Mouse (Mus musculus) left cerebral cortex, postnatal 10 days (tissue): ENCODE data around the gene Mrpl50. TPM values are rescaled to one million over a fixed set of nuclear protein-coding genes. Genes with fewer than 3 reads are reported as not detected.

Source experiments
- DNase-seq, 2 experiments: peaks; one replicate each; pipeline ENCODE4 v3.0.0; 2021 to 2022; ENCODE audit warnings: low spot score in 2 of 2, mixed read lengths in 1 of 2; ENCODE audit errors: extremely low spot score in 1 of 2
- intact Hi-C: fragments of 180-260 bp; cut with DNase I; formaldehyde crosslinking; loops from one replicate; pipeline ENCODE4 v1.15.1; 2025
- total RNA-seq, 2 experiments: library from RNA; stranded (reverse); gene quantifications; 2 replicates each; pipeline ENCODE4 v1.2.3; 2021

Gene Mrpl50
- 10 to 100 TPM; 33.3 to 34.1 TPM for total RNA-seq

- intact Hi-C loops = loop anchor here (5.0 kb wide), 1 partner anchor 107 kb away; no protein-coding TSS in a partner anchor
- peak; percentile 95 to 98 for DNase-seq
These were observed at the start of gene Mrpl50, which contains the start of gene Zfp189 for GRCm38 (mm10) chr4:49520572-49521340. Mrpl50 (minus strand) TSS chr4:49521093. Zfp189 (plus strand) TSS chr4:49521176.

- DNase-seq = peak; percentile 45 to 60
- intact Hi-C loops = loop anchor here (1.0 kb wide), 1 partner anchor 60 kb away; no protein-coding TSS in a partner anchor
These were observed 46.7 kb upstream of the Mrpl50 start for GRCm38 (mm10) chr4:49567613-49568012.

- DNase-seq = peak in 1 of 2 experiments; percentile 52
- intact Hi-C loops = no loop called here
These were observed 39.3 kb upstream of the Mrpl50 start for GRCm38 (mm10) chr4:49559915-49560772.

- DNase-seq = no peak
- intact Hi-C loops = no loop called here
These were observed 37.3 kb upstream of the Mrpl50 start for GRCm38 (mm10) chr4:49558181-49558580.

GRCm38 (mm10) chr4:49557375-49557774 is 36.5 kb upstream of the Mrpl50 start:
- intact Hi-C loops = no loop called here
- DNase-seq = no peak

- intact Hi-C loops = no loop called here
- no peak for DNase-seq
These were observed 32.5 kb upstream of the Mrpl50 start for GRCm38 (mm10) chr4:49553380-49553779.

- intact Hi-C loops = no loop called here
- no peak for DNase-seq
These were observed 28.5 kb upstream of the Mrpl50 start, which contains the start of gene Aldob for GRCm38 (mm10) chr4:49549383-49549782. Aldob (minus strand) TSS chr4:49549546.

- intact Hi-C loops = no loop called here
- DNase-seq = no peak
These were observed 26.8 kb upstream of the Mrpl50 start for GRCm38 (mm10) chr4:49547544-49548219.

- DNase-seq = no peak
- intact Hi-C loops = no loop called here
These were observed 26.1 kb upstream of the Mrpl50 start for GRCm38 (mm10) chr4:49546873-49547543.

- intact Hi-C loops = no loop called here
- no peak for DNase-seq
These were observed 25.1 kb upstream of the Mrpl50 start for GRCm38 (mm10) chr4:49546026-49546425.

GRCm38 (mm10) chr4:49540966-49541365 is 20.1 kb upstream of the Mrpl50 start:
- intact Hi-C loops = no loop called here
- no peak for DNase-seq

GRCm38 (mm10) chr4:49539665-49540064 is 18.8 kb upstream of the Mrpl50 start:
- intact Hi-C loops = no loop called here
- no peak for DNase-seq

- DNase-seq = no peak
- intact Hi-C loops = no loop called here
These were observed 15.8 kb upstream of the Mrpl50 start for GRCm38 (mm10) chr4:49536671-49537070.

GRCm38 (mm10) chr4:49535675-49536294 is 14.9 kb upstream of the Mrpl50 start:
- no peak for DNase-seq
- intact Hi-C loops = no loop called here

- intact Hi-C loops = no loop called here
- DNase-seq = no peak
These were observed 14.1 kb upstream of the Mrpl50 start for GRCm38 (mm10) chr4:49535036-49535435.

- DNase-seq = peak; percentile 56 to 73
- intact Hi-C loops = loop anchor here (5.0 kb wide), 1 partner anchor 105 kb away; no protein-coding TSS in a partner anchor
These were observed 1.7 kb upstream of the Mrpl50 start for GRCm38 (mm10) chr4:49522576-49522975.

- intact Hi-C loops = loop anchor here (5.0 kb wide), 1 partner anchor 106 kb away; no protein-coding TSS in a partner anchor
- DNase-seq = no peak
These were observed 453 bp upstream of the Mrpl50 start for GRCm38 (mm10) chr4:49521346-49521745.

- intact Hi-C loops = no loop called here
- no peak for DNase-seq
These were observed 1.4 kb downstream of the Mrpl50 start for GRCm38 (mm10) chr4:49519476-49519875.
